Mouse (Mus musculus) heart, postnatal 4 days (tissue): Measurements from ENCODE around the gene Hoxc13. TPM values are rescaled to one million over a fixed set of nuclear protein-coding genes. Genes with fewer than 3 reads are reported as not detected.
A peak's percentile ranks its signal among the peaks of the same experiment; 100 is the strongest.

ENCODE experiments used
- DNase-seq: peaks from one replicate; pipeline ENCODE4 v3.0.0; 2021
- total RNA-seq, 2 experiments: library from RNA; stranded (reverse); gene quantifications; 2 replicates each; pipeline ENCODE4 v1.2.3; 2021

The Hoxc13 gene
- not detected for total RNA-seq

GRCm38 (mm10) chr15:102921053-102922011 lies at the start of gene Hoxc13:
TSS of gene Hoxc13 (plus strand) at chr15:102921103.
- no peak for DNase-seq

DNA sequence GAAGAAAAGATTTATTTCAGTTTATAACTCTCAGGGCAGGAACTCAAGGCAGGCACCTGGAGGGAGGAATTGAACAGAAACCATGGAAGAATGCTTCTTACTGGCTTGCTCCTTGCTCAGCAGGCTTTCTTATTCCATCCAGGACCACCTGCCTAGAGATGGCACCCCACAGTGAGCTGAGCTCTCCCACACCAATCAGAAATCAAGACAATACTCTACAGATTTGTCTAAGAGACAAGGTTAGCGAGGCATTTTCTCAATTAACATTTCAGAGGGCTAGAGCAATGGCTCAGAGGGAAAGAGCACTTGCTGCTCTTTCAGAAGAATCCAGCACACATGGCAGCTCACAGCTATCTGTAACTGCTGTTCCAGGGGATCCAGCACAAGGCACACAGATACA lies 35.1 kb upstream of the Hoxc13 start:
- no peak for DNase-seq

DNA sequence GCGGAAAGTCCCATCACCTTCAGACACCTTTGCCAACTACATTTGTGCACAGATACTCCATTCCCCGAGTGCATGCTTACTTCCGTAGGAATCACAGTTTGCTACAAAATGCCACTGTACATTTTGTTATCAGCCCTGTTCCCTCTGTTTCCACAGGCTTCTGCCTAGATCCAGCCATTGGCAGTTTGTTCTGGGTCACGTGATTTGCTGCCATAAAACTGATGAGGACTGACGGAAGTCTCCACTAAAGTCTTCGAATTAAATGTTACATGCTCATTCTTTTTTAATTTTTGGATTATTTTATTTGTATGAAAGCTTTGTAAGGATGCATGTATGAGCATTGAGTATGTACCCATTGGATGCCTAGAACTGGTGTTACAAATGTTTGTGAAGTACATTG lies 25.8 kb upstream of the Hoxc13 start:
- DNase-seq, result no peak

DNA sequence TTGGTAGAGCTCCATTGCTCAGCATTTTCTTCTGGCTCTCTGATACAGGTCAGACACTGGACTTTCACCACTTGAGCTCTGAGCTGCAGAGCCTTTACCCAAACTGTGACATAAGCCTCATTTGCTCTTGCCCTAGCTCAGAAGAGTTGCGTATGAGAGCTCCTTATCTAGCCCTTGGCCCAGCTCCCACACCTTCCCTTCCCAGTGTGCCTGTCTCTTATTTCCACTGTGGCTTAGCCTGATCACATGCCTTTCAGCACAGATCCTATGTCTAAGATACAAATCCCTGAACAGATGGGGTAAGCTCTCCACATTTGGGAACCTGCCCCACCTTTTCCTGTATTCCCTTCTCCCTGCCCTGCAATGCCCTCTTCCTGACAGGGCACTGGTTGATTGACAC lies 16.0 kb upstream of the Hoxc13 start:
- no peak for DNase-seq

- no peak for DNase-seq
Measured at GRCm38 (mm10) chr15:102909536-102909935, 11.4 kb upstream of the Hoxc13 start.

- DNase-seq, result no peak
Measured at GRCm38 (mm10) chr15:102910038-102910437, 10.9 kb upstream of the Hoxc13 start.

DNA sequence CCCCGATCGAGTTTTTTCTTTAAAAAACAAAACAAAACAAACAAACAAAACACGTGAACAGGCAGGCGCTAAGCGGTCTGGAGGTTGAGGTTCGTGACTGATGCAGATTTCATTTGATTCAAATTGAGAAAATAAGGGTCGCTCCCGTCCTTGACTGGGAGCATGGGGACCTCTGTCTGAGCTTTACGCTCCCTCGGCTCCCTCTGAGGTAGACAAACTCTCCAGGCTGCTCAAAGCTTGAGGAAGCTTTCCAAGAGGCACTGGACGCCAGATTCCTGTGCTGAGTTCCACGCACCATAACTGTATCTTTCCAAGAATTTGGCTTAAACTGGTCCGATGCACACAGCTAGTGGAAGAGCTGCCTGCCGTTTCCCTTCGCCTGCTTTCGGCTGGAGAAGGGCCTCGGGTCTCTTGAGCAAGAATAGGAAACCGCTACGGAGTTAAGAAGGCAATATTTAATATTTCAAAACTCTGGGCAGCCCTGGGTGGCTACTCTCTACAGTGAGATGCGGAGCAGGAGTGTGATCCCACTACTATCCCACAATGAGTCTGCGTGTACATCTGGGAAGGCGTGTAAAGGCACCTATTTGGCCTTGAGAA lies 10.3 kb upstream of the Hoxc13 start:
- DNase-seq, result no peak

DNA sequence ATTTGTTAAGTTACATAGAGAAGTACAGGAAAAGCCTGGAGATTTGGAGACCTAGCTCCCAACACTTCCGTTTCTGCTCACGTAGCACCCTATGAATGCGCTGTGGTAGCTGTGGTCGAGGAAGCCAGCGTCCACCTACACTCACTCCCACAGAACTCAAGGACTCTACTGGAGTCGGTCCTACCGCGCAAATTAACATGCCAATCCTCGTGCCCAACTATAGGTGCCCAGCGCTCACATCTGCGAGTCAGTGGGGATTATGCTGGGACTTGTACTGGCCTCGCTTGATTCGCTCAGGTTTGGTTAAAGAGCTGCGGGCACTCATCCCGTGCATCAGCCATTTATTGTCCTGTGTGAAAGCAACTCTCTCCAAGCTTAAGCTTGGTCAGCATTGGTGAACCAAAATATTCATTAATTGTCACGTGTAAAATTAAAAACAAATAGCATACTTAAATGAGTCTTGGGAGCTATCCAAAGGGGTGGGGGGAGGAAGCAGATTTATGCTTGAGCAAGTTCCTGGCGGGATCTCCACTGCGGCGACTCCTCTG lies 7.8 kb upstream of the Hoxc13 start:
- no peak for DNase-seq

- no peak for DNase-seq
Measured at GRCm38 (mm10) chr15:102917972-102918572, 2.8 kb upstream of the Hoxc13 start.

- no peak for DNase-seq
Measured at GRCm38 (mm10) chr15:102918611-102919265, 2.2 kb upstream of the Hoxc13 start.

DNA sequence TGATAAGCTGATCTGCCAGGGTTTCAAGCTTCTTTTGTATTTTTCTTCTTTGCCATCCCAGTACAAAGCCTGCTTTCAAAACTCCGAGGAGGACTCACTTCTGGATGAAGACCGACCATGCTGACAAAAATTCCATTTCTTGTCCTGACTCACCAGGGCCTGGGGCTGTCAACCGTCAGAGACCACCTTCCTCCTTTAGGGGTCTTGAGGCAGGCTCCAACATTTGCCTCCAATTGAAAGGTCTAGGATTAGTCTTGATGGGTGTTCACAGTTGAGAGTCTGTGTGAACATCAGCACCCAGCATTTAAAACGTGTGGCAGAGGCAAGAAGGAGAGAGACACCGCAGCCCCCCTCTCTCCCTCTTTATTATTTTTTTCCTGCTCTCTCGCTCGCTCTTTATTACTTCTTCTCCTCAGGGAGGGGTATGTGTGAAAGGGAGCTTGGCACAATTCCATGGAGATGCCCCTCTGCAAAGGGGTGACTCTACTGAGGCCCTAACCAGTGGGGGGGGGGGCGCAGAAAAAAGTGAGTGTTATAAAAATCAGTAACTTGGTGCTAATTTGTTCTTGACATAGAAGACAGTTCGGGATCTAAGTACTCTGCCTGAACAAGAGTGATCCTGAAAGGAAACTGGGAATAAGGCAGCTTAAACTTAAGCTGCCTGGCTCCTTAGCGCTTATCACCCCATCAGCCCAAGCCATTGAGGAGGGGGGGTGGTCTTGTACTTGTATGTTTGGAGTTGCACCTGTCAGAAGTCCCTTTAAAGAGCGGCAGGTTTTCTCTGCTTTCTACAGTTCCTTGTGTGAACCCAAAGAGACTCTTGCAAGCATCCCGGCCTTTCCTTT lies 1.3 kb upstream of the Hoxc13 start:
- no peak for DNase-seq

DNA sequence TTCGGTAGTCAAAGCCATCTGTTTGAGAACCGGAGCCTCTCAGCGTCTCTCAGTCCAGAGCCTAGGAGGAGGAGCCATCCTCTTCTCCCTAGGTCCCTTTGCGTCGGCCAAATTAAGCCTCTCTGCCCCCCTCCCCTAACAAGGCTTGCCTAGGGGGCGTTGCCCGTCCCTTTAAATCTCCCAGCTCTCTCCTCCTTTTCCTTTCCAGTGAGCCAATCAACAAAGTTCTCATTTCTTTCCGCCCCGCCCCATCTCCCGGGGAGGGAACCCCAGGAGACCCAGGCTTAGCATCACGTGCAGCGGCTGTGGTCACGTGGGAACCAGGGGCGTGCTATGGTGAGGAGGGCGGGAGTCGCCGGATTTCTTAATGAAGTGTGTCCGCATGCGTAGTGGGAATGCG lies 284 bp upstream of the Hoxc13 start:
- peak; percentile 45 for DNase-seq

GRCm38 (mm10) chr15:102922012-102922362 lies 1.1 kb downstream of the Hoxc13 start:
- DNase-seq, result peak; percentile 24

- no peak for DNase-seq
Measured at GRCm38 (mm10) chr15:102922636-102923500, 2.0 kb downstream of the Hoxc13 start.

GRCm38 (mm10) chr15:102927032-102927645 lies 6.2 kb downstream of the Hoxc13 start:
- no peak for DNase-seq

- no peak for DNase-seq
Measured at GRCm38 (mm10) chr15:102931706-102932358, 10.9 kb downstream of the Hoxc13 start.

GRCm38 (mm10) chr15:102934438-102934837 lies 13.5 kb downstream of the Hoxc13 start:
- DNase-seq, result no peak

DNA sequence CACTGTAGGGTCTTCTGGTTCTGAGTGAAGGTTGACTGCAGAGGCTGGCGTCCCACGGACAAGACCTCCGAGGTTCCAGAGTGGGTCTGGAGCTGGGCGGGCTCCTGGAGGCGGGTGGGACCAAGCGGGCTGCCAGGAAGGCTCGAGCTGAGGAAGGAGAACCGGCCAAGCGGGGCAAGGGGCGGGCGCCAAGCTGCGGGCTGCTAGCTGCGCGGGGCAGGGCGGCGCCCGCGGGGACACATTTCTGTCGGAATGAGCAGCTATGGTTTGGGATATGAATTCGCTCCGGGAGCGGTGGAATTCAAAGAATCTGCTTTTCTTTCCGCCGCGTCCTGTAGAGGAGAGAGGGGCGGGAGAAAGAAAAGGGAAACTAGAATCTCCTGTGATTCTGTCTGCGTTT lies 14.0 kb downstream of the Hoxc13 start:
- no peak for DNase-seq

- DNase-seq, result no peak
Measured at GRCm38 (mm10) chr15:102936279-102936972, 15.5 kb downstream of the Hoxc13 start, which contains the start of gene Hoxc12. TSS of gene Hoxc12 (plus strand) at chr15:102936757.
